Mouse (Mus musculus) ES-Bruce4 (cell line): Measurements from ENCODE around the gene Pex14.

Source experiments
- CTCF ChIP-seq: IDR thresholded peaks from one replicate; pipeline ENCODE4 v1.8.1; 2011; ENCODE audit warnings: low read depth, low read length
- EP300 ChIP-seq: IDR thresholded peaks from 2 replicates; pipeline ENCODE4 v1.6.1; 2011; ENCODE audit warnings: low read depth, low read length; ENCODE audit not compliant: insufficient read depth
- POLR2A ChIP-seq: IDR thresholded peaks from one replicate; pipeline ENCODE4 v1.8.1; 2011; ENCODE audit warnings: low read length; ENCODE audit not compliant: insufficient read depth

- TF ChIP-seq CTCF (no peak), EP300 (no peak), POLR2A (no peak)
Observed at GRCm38 (mm10) chr4:148930721-148931229, 168.9 kb downstream of the Pex14 start.
